ENCODE assay signal across 9 mouse cellular contexts in genomic region chr7:63924747-63925412, GRCm38 (mm10). TPM values are rescaled to one million over a fixed set of nuclear protein-coding genes. Genes with fewer than 3 reads are reported as not detected.
DNase-seq lines count a peak whose midpoint lies in the region; ATAC-seq lines count a peak whose summit lies in the region.
"Had no signal": no experiment of that assay in that cellular context is flagged by ENCODE, and none has a peak within 500 bp of the region (broad histone marks: within the 10 kb centered on the region; RNA-seq: fewer than 3 reads in every experiment).

No protein-coding gene starts in this region.

- H3K9me3 ChIP-seq in embryonic facial prominence, embryonic 15.5 days (replicated peaks) = no peaks in the 10 kb centered on the region

- H3K9ac ChIP-seq in embryonic facial prominence, embryonic 15.5 days = no peak overlapping the region

- 34% methylated on average over 6 of the region's 6 CpGs for WGBS in embryonic facial prominence, embryonic 15.5 days

- peaks cover 49% of the 10 kb centered on the region for H3K4me1 ChIP-seq in embryonic facial prominence, embryonic 15.5 days

- peak; percentile 67 for DNase-seq in 3134 (ENCODE audit: extremely low read depth, insufficient read length, low spot score)
- peak; percentile 78 to 80 for DNase-seq in adrenal gland, adult 18-20 months (ENCODE audit: low spot score in 2 of 2)
- DNase-seq in heart, postnatal 25 days (ENCODE audit: low spot score) = peak; percentile 73
- peak; percentile 73 for DNase-seq in layer of hippocampus, adult 9-10 months (ENCODE audit: low spot score)
- peak; percentile 92 for DNase-seq in lung, postnatal 36 days
- DNase-seq in testis, postnatal 10 days (ENCODE audit: low spot score) = peak; percentile 75
- DNase-seq in natural killer cell, adult 2 months (ENCODE audit: low spot score in 2 of 2) = no peak

- H3K4me2 ChIP-seq in embryonic facial prominence, embryonic 15.5 days (replicated peaks) = peak overlapping the region; percentile 29

- H3K27ac ChIP-seq in embryonic facial prominence, embryonic 15.5 days (replicated peaks) = peak overlapping the region; percentile 78

- H3K36me3 ChIP-seq in embryonic facial prominence, embryonic 15.5 days = no peaks in the 10 kb centered on the region

- H3K4me3 ChIP-seq in embryonic facial prominence, embryonic 15.5 days (replicated peaks) = no peak overlapping the region

- intact Hi-C loops in heart, postnatal 25 days (cut with DNase I) = no loop called here

- no peaks in the 10 kb centered on the region for H3K27me3 ChIP-seq in embryonic facial prominence, embryonic 15.5 days

- ATAC-seq in embryonic facial prominence, embryonic 15.5 days (ENCODE audit: insufficient number of reproducible peaks, low FRiP score, low TSS enrichment, low read depth) = 0 out of 2 replicates have a peak, but pooled peaks have one; percentile 51

RNA-seq across cellular contexts. Expression of gene E030018B13Rik, which starts 8.2 kb away (rescaled TPM):
- total RNA-seq in adrenal gland, adult 18-20 months (2021) = not detected
- 0.16 and 0.22 TPM in 2 replicates for polyA plus RNA-seq in embryonic facial prominence, embryonic 15.5 days (2015; fragmentation: Nextera tagmentation; extraction: Ambion mirVana)
- total RNA-seq in heart, postnatal 25 days (2021) = not detected
- total RNA-seq: neutrophil, adult 5-6 weeks had no signal

RNA-seq across cellular contexts. Expression of gene Klf13, which starts 13.8 kb away (rescaled TPM):
- 10 to 100 TPM; 52.5 to 58.4 TPM for total RNA-seq in adrenal gland, adult 18-20 months (2021)
- polyA plus RNA-seq in embryonic facial prominence, embryonic 15.5 days (2015; fragmentation: Nextera tagmentation; extraction: Ambion mirVana) = 39.2 and 39.9 TPM in 2 replicates
- 10 to 100 TPM; 43.8 to 63.8 TPM for total RNA-seq in heart, postnatal 25 days (2021)

Comparison
In these comparisons a context has a peak if more than half of its experiments do, and no peak if none do; other contexts are left out.
1. DNase-seq: peak in 3134 (single experiment), adrenal gland, adult 18-20 months (2 of 2), heart, postnatal 25 days (single experiment), layer of hippocampus, adult 9-10 months (single experiment), lung, postnatal 36 days (single experiment) and testis, postnatal 10 days (single experiment); none in natural killer cell, adult 2 months (0 of 2).